In the genomic region with DNA sequence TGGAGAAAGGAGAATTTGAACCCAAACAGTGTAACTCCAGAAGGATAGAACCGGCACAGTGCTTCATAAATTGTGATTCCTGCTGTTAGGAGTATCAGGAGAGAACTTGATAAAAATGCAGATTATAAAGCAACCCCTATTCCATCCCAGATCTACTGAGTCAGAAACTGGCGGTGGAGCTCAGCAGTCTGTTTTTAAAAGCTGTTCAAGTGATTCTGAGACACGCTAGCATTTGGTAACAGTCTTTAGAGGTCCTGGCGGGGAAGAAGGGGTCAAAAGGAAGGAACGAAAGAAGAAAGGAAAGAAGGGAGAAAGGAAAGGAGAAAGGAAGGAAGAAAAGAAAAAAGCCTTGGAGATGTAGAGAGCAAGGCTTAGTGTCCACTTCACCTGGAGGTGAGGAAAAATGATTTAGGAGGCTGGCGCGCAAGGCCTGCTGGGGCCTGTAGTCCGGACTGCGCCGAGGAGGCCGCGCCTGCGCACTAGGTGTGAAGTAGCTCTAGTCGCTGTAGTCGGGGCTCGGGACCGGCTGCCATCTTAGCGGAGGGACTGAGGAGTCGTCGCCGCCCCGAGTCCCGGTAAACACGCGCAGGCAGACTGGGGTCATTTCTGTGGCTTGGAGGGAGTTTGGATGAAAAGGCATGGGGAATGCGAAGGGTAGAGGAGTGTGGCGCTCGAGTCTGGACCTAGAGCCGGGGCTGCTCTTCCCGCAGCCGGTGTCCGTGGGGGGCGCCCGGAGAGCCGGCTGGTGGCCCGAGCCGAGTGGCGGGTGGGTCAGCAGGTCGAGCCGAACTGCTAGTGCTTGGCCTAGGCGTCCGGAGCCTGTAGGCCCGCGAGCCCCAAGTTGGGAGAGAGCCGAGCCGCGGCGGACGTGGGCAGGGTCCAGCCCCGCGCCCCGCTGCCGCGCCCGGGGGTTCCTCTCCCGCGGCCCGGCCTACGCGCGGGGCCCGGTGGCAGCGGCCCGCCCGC, we compare ENCODE assay signal across 1 mouse cellular context.
TF ChIP-seq lines count a peak whose summit lies in the region.

Gene Itch, plus strand, starts transcription at position 499 of the 966 bp plus-strand sequence.

TF ChIP-seq in C2C12, 6 proteins besides CTCF, POLR2A, EP300 and RAD21 (continued from another document):
- TF ChIP-seq MYOG (IDR thresholded peaks at IDR 0.05; ENCODE audit: control insufficient read depth, extremely low read depth, insufficient read length): no peak
- no peak for TF ChIP-seq CEBPB (IDR thresholded peaks at IDR 0.05; ENCODE audit: low read depth)
